Mouse (Mus musculus): Measurements from ENCODE around the gene Setd2.

- TF ChIP-seq CTCF (IDR thresholded peaks at IDR 0.05; ENCODE audit: insufficient read depth, low read length) (no peak), POLR2A (IDR thresholded peaks at IDR 0.05; ENCODE audit: borderline replicate concordance, extremely low read depth, low read depth, low read length) (no peak)
Observed at GRCm38 (mm10) chr9:110623416-110624195, 91.2 kb downstream of the Setd2 start.
